Mouse (Mus musculus): ENCODE data around the gene Wdr5.

- no peak for TF ChIP-seq CTCF (conservative IDR thresholded peaks at IDR 0.05; ENCODE audit: insufficient read depth, insufficient read length, low read depth, low read length)
- no peak for TF ChIP-seq POLR2A (IDR thresholded peaks at IDR 0.05; ENCODE audit: low read depth, low read length)
Observed at GRCm38 (mm10) chr2:27583019-27583418, 68.1 kb downstream of the Wdr5 start.

Measured in kidney, adult 2 months (tissue).